Mouse (Mus musculus): Measurements from ENCODE around the gene Ccdc122.

- no peak for TF ChIP-seq POLR2A (IDR thresholded peaks at IDR 0.05; ENCODE audit: borderline replicate concordance, insufficient read depth, low read length)
- no peak for TF ChIP-seq CTCF (IDR thresholded peaks at IDR 0.05; ENCODE audit: borderline replicate concordance, insufficient read depth, low read depth, low read length)
These were observed 114.0 kb downstream of the Ccdc122 start for GRCm38 (mm10) chr14:77150556-77150955.
